Mouse (Mus musculus) kidney, adult 11 months (tissue): ENCODE measurements at regions not wholly inside any gene's neighbourhood (a gene's known extent, or its start where the extent isn't known, plus 50 kb on each side); places are given as distances from the start of the nearest gene placed in this dataset.

ENCODE experiments used
- DNase-seq: peaks from one replicate; pipeline ENCODE4 v3.0.0; 2022

GRCm38 (mm10) chr15:3677026-3677425, 93.7 kb upstream of the Ghr start:
- DNase-seq: peak; percentile 40

- no peak for DNase-seq
Observed at GRCm38 (mm10) chr15:3672586-3672985, 89.3 kb upstream of the Ghr start.

GRCm38 (mm10) chr15:3671169-3671568, 87.9 kb upstream of the Ghr start:
- no peak for DNase-seq

GRCm38 (mm10) chr15:3669411-3669810, 86.1 kb upstream of the Ghr start:
- DNase-seq: no peak

DNA sequence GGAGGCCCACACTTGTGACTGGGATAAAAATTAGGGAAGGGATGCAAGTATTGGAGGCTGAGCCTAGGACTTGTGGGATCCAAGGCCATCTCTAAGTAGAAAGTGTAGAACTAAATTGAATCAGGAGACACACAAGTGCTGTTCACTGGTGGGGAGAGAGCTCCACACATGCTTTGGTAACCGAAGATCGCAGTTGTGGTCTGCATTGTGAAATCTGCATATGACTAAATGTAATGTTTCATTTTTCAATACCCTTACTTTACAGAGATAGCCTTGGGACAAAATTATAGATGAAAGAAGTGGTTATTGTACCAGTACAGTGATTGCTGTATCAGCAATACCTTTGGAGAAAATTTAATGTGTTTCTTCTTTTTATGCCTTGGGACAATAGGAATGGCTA, 85.6 kb upstream of the Ghr start:
- DNase-seq: no peak

GRCm38 (mm10) chr15:3648741-3649140, 65.4 kb upstream of the Ghr start:
- no peak for DNase-seq

GRCm38 (mm10) chr15:3640091-3640490, 56.8 kb upstream of the Ghr start:
- no peak for DNase-seq
